Mouse (Mus musculus): ENCODE measurements around the gene Baz1b. TPM values are rescaled to one million over a fixed set of nuclear protein-coding genes. Genes with fewer than 3 reads are reported as not detected.
"Not testable (repeated sequence)": the region's sequence is repeated elsewhere in the genome, so short reads cannot be mapped to it uniquely, and the experiment has no call there.

The Baz1b gene
- polyA plus RNA-seq, 1 experiment from 2014 or later: 50.1 TPM

- no peaks in the 10 kb centered on the region for H3K9me3 ChIP-seq (replicated peaks)
- no peak for ATAC-seq
- no peak overlapping the region for H3K4me3 ChIP-seq
- H3K27me3 ChIP-seq: no peaks in the 10 kb centered on the region
- no peak overlapping the region for H3K4me2 ChIP-seq
- H3K4me1 ChIP-seq: no peaks in the 10 kb centered on the region
- peaks cover 86% of the 10 kb centered on the region for H3K36me3 ChIP-seq (ENCODE audit: poor library complexity, severe bottlenecking)
- H3K9ac ChIP-seq: no peak overlapping the region
- H3K27ac ChIP-seq: no peak overlapping the region
- 90% methylated on average over 3 of the region's 3 CpGs for WGBS
These were observed 15.7 kb downstream of the Baz1b start for GRCm38 (mm10) chr5:135202763-135203162.

- Histone ChIP-seq H3K27ac (no peak overlapping the region), H3K9me3 (replicated peaks) (no peaks in the 10 kb centered on the region), H3K36me3 (ENCODE audit: poor library complexity, severe bottlenecking) (peaks cover 95% of the 10 kb centered on the region), H3K4me1 (no peaks in the 10 kb centered on the region), H3K4me3 (no peak overlapping the region), H3K27me3 (no peaks in the 10 kb centered on the region), H3K9ac (no peak overlapping the region), H3K4me2 (no peak overlapping the region)
- no peak for ATAC-seq
- 91% methylated on average over 1 of the region's 1 CpGs for WGBS
These were observed 21.1 kb downstream of the Baz1b start for GRCm38 (mm10) chr5:135208197-135208596.

- Histone ChIP-seq H3K9ac (no peak overlapping the region), H3K27me3 (no peaks in the 10 kb centered on the region), H3K9me3 (replicated peaks) (no peaks in the 10 kb centered on the region), H3K36me3 (ENCODE audit: poor library complexity, severe bottlenecking) (peaks cover 97% of the 10 kb centered on the region), H3K4me2 (no peak overlapping the region), H3K27ac (no peak overlapping the region), H3K4me1 (no peaks in the 10 kb centered on the region), H3K4me3 (no peak overlapping the region)
- WGBS: 96% methylated on average over 6 of the region's 6 CpGs
- ATAC-seq: no peak
These were observed 29.8 kb downstream of the Baz1b start for GRCm38 (mm10) chr5:135216871-135217270.

- no peak for ATAC-seq
- Histone ChIP-seq H3K4me3 (no peak overlapping the region), H3K36me3 (ENCODE audit: poor library complexity, severe bottlenecking) (peaks cover 94% of the 10 kb centered on the region), H3K27me3 (no peaks in the 10 kb centered on the region), H3K4me2 (no peak overlapping the region), H3K9ac (no peak overlapping the region), H3K27ac (no peak overlapping the region), H3K9me3 (replicated peaks) (no peaks in the 10 kb centered on the region; the same call in 1 of the 2 replicates), H3K4me1 (no peaks in the 10 kb centered on the region)
These were observed 33.9 kb downstream of the Baz1b start for GRCm38 (mm10) chr5:135220941-135221340.

GRCm38 (mm10) chr5:135222066-135222465 lies 35.0 kb downstream of the Baz1b start:
- H3K4me3 ChIP-seq: no peak overlapping the region
- WGBS: 99% methylated on average over 7 of the region's 7 CpGs
- no peak for ATAC-seq
- H3K9ac ChIP-seq: no peak overlapping the region
- H3K4me2 ChIP-seq: no peak overlapping the region
- no peaks in the 10 kb centered on the region; the same call in 1 of the 2 replicates for H3K9me3 ChIP-seq (replicated peaks)
- H3K27ac ChIP-seq: no peak overlapping the region
- H3K27me3 ChIP-seq: no peaks in the 10 kb centered on the region
- H3K36me3 ChIP-seq (ENCODE audit: poor library complexity, severe bottlenecking): peaks cover 91% of the 10 kb centered on the region
- no peaks in the 10 kb centered on the region for H3K4me1 ChIP-seq

- Histone ChIP-seq H3K4me2 (no peak overlapping the region), H3K4me3 (no peak overlapping the region), H3K27ac (no peak overlapping the region), H3K9me3 (replicated peaks) (no peaks in the 10 kb centered on the region; the same call in 1 of the 2 replicates), H3K27me3 (no peaks in the 10 kb centered on the region), H3K36me3 (ENCODE audit: poor library complexity, severe bottlenecking) (peaks cover 89% of the 10 kb centered on the region), H3K9ac (no peak overlapping the region), H3K4me1 (no peaks in the 10 kb centered on the region)
- WGBS: 94% methylated on average over 3 of the region's 3 CpGs
- no peak for ATAC-seq
These were observed 37.1 kb downstream of the Baz1b start for GRCm38 (mm10) chr5:135224169-135224568.

- ATAC-seq; H3K4me2 ChIP-seq; H3K27ac ChIP-seq; H3K9me3 ChIP-seq (replicated peaks); H3K9ac ChIP-seq; H3K4me1 ChIP-seq; H3K27me3 ChIP-seq; H3K4me3 ChIP-seq: not testable (repeated sequence)
- H3K36me3 ChIP-seq (ENCODE audit: poor library complexity, severe bottlenecking): peaks cover 89% of the 10 kb centered on the region
- 92% methylated on average over 4 of the region's 4 CpGs for WGBS
These were observed 38.8 kb downstream of the Baz1b start for GRCm38 (mm10) chr5:135225879-135226278.

- no peaks in the 10 kb centered on the region for H3K4me1 ChIP-seq
- H3K9me3 ChIP-seq (replicated peaks): no peaks in the 10 kb centered on the region; the same call in 1 of the 2 replicates
- H3K27ac ChIP-seq: no peak overlapping the region
- no peak overlapping the region for H3K4me2 ChIP-seq
- no peak overlapping the region for H3K4me3 ChIP-seq
- H3K36me3 ChIP-seq (ENCODE audit: poor library complexity, severe bottlenecking): peaks cover 90% of the 10 kb centered on the region
- no peak overlapping the region for H3K9ac ChIP-seq
- H3K27me3 ChIP-seq: no peaks in the 10 kb centered on the region
- WGBS: 88% methylated on average over 4 of the region's 4 CpGs
- no peak for ATAC-seq
These were observed 43.1 kb downstream of the Baz1b start for GRCm38 (mm10) chr5:135230186-135230585.

GRCm38 (mm10) chr5:135233166-135233920 lies 46.3 kb downstream of the Baz1b start:
- no peak overlapping the region for H3K4me3 ChIP-seq
- no peak for ATAC-seq
- no peaks in the 10 kb centered on the region for H3K27me3 ChIP-seq
- H3K27ac ChIP-seq: no peak overlapping the region
- peaks cover 95% of the 10 kb centered on the region for H3K36me3 ChIP-seq (ENCODE audit: poor library complexity, severe bottlenecking)
- no peak overlapping the region for H3K9ac ChIP-seq
- H3K4me2 ChIP-seq: no peak overlapping the region
- no peaks in the 10 kb centered on the region for H3K9me3 ChIP-seq (replicated peaks)
- H3K4me1 ChIP-seq: no peaks in the 10 kb centered on the region
- 93% methylated on average over 8 of the region's 8 CpGs for WGBS

GRCm38 (mm10) chr5:135236571-135236970 lies 49.5 kb downstream of the Baz1b start:
- no peaks in the 10 kb centered on the region for H3K27me3 ChIP-seq
- no peak overlapping the region for H3K27ac ChIP-seq
- H3K4me3 ChIP-seq: no peak overlapping the region
- H3K4me2 ChIP-seq: no peak overlapping the region
- ATAC-seq: 0 out of 2 replicates have a peak, but pooled peaks have one; percentile 45
- peaks cover 99% of the 10 kb centered on the region for H3K36me3 ChIP-seq (ENCODE audit: poor library complexity, severe bottlenecking)
- no peaks in the 10 kb centered on the region for H3K4me1 ChIP-seq
- no peak overlapping the region for H3K9ac ChIP-seq
- WGBS: 47% methylated on average over 2 of the region's 2 CpGs
- no peaks in the 10 kb centered on the region for H3K9me3 ChIP-seq (replicated peaks)

- Histone ChIP-seq H3K36me3 (ENCODE audit: poor library complexity, severe bottlenecking) (peaks cover 98% of the 10 kb centered on the region), H3K9ac (no peak overlapping the region), H3K4me1 (no peaks in the 10 kb centered on the region), H3K27ac (no peak overlapping the region), H3K4me3 (no peak overlapping the region), H3K9me3 (replicated peaks) (no peaks in the 10 kb centered on the region), H3K4me2 (no peak overlapping the region), H3K27me3 (no peaks in the 10 kb centered on the region)
- WGBS: 82% methylated on average over 2 of the region's 2 CpGs
- ATAC-seq: no peak
These were observed 51.8 kb downstream of the Baz1b start for GRCm38 (mm10) chr5:135238832-135239231.

GRCm38 (mm10) chr5:135241474-135241873 lies 54.4 kb downstream of the Baz1b start:
- Histone ChIP-seq H3K9ac (no peak overlapping the region), H3K27ac (no peak overlapping the region), H3K36me3 (ENCODE audit: poor library complexity, severe bottlenecking) (peaks cover 98% of the 10 kb centered on the region), H3K4me3 (no peak overlapping the region), H3K9me3 (replicated peaks) (no peaks in the 10 kb centered on the region), H3K4me1 (0 out of 2 replicates have a peak, but pooled peaks cover 9% of the 10 kb centered on the region), H3K4me2 (no peak overlapping the region), H3K27me3 (no peaks in the 10 kb centered on the region)
- ATAC-seq: no peak
- 64% methylated on average over 1 of the region's 1 CpGs for WGBS

- Histone ChIP-seq H3K4me1 (peaks cover 15% of the 10 kb centered on the region; the same call in 1 of the 2 replicates), H3K4me2 (no peak overlapping the region), H3K27me3 (no peaks in the 10 kb centered on the region), H3K36me3 (ENCODE audit: poor library complexity, severe bottlenecking) (peaks cover 99% of the 10 kb centered on the region), H3K9ac (no peak overlapping the region), H3K9me3 (replicated peaks) (no peaks in the 10 kb centered on the region), H3K4me3 (no peak overlapping the region), H3K27ac (no peak overlapping the region)
- ATAC-seq: no peak
- 87% methylated on average over 12 of the region's 12 CpGs for WGBS
These were observed 55.1 kb downstream of the Baz1b start for GRCm38 (mm10) chr5:135242136-135242535.

Measured in forebrain, embryonic 13.5 days (tissue).